Mouse (Mus musculus) MEL (cell line): ENCODE measurements at regions not wholly inside any gene's neighbourhood (a gene's known extent, or its start where the extent isn't known, plus 50 kb on each side); places are given as distances from the start of the nearest gene placed in this dataset.

Source experiments
- DNase-seq: peaks from one replicate; pipeline ENCODE4 v3.0.0; 2011; ENCODE audit warnings: low read depth, low spot score
- H3K27ac ChIP-seq: 2 replicates; pipeline ENCODE4 v1.5.1; 2012; ENCODE audit warnings: low read depth, mild to moderate bottlenecking, control low read depth, low read length, moderate library complexity; ENCODE audit not compliant: control insufficient read depth
- H3K27me3 ChIP-seq, 2 experiments: fragments of 150-350 bp in 1 of 2; sonication (generic) in 1 of 2; 2 replicates each; pipeline ENCODE4 v1.6.1; 2012; ENCODE audit warnings: low read length in 2 of 2, mild to moderate bottlenecking in 2 of 2, improper control_type of control experiment in 1 of 2, moderate library complexity in 1 of 2; ENCODE audit not compliant: insufficient read depth in 2 of 2, control insufficient read depth in 1 of 2
- H3K36me3 ChIP-seq, 2 experiments: 2 replicates each; pipeline ENCODE4 v1.6.1; 2012 to 2014; ENCODE audit warnings: low read length in 2 of 2, improper control_type of control experiment in 1 of 2, inconsistent platforms in 1 of 2, mild to moderate bottlenecking in 1 of 2; ENCODE audit not compliant: insufficient read depth in 2 of 2, control insufficient read depth in 1 of 2
- H3K4me1 ChIP-seq, 2 experiments: fragments of 150-350 bp in 1 of 2; sonication (generic) in 1 of 2; 2 replicates each; pipeline ENCODE4 v1.6.1; 2012; ENCODE audit warnings: low read length in 2 of 2, improper control_type of control experiment in 1 of 2, mild to moderate bottlenecking in 1 of 2; ENCODE audit not compliant: insufficient read depth in 2 of 2, control insufficient read depth in 1 of 2
- H3K4me3 ChIP-seq, 2 experiments: fragments of 150-350 bp in 1 of 2; sonication (generic) in 1 of 2; 2 replicates each; pipeline ENCODE4 v1.5.1; 2012; ENCODE audit warnings: low read depth in 2 of 2, low read length in 2 of 2, mild to moderate bottlenecking in 2 of 2, moderate library complexity in 2 of 2, control low read depth in 1 of 2, improper control_type of control experiment in 1 of 2; ENCODE audit not compliant: control insufficient read depth in 1 of 2, insufficient read depth in 1 of 2
- H3K79me2 ChIP-seq: 2 replicates; pipeline ENCODE4 v1.6.1; 2012; ENCODE audit warnings: mild to moderate bottlenecking, low read length, moderate library complexity; ENCODE audit not compliant: control insufficient read depth, poor library complexity, insufficient read depth
- H3K9ac ChIP-seq: 2 replicates; pipeline ENCODE4 v1.6.1; 2012; ENCODE audit warnings: low read depth, mild to moderate bottlenecking, control low read depth, low read length, moderate library complexity; ENCODE audit not compliant: control insufficient read depth, poor library complexity, severe bottlenecking
- H3K9me3 ChIP-seq: fragments of 150-350 bp; sonication (generic); replicated peaks from 2 replicates; pipeline ENCODE4 v1.6.1; 2012; ENCODE audit warnings: mild to moderate bottlenecking, low read length, improper control_type of control experiment, moderate library complexity; ENCODE audit not compliant: insufficient read depth
- BHLHE40 ChIP-seq: IDR thresholded peaks from 2 replicates; pipeline ENCODE4 v1.6.1; 2012; ENCODE audit warnings: low read depth, mild to moderate bottlenecking, inconsistent platforms, low read length, improper control_type of control experiment, borderline replicate concordance
- E2F4 ChIP-seq: IDR thresholded peaks from 2 replicates; pipeline ENCODE4 v1.6.1; 2011; ENCODE audit warnings: low read depth, low read length, improper control_type of control experiment, borderline replicate concordance
- GABPA ChIP-seq: IDR thresholded peaks from 2 replicates; pipeline ENCODE4 v1.6.1; 2012; ENCODE audit warnings: low read depth, mild to moderate bottlenecking, inconsistent platforms, low read length, improper control_type of control experiment, moderate library complexity
- JUND ChIP-seq: IDR thresholded peaks from 2 replicates; pipeline ENCODE4 v1.6.1; 2011; ENCODE audit warnings: low read depth, mild to moderate bottlenecking, improper control_type of control experiment, low read length
- KAT2A ChIP-seq: conservative IDR thresholded peaks from 2 replicates; pipeline ENCODE4 v1.6.1; 2012; ENCODE audit warnings: low read depth, low read length, improper control_type of control experiment, inconsistent platforms
- MAZ ChIP-seq: IDR thresholded peaks from 2 replicates; pipeline ENCODE4 v1.6.1; 2012; ENCODE audit warnings: low read depth, mild to moderate bottlenecking, inconsistent platforms, low read length, improper control_type of control experiment
- MEF2A ChIP-seq: IDR thresholded peaks from 2 replicates; pipeline ENCODE4 v1.6.1; 2014; ENCODE audit warnings: low read depth, mild to moderate bottlenecking, inconsistent platforms, low read length, improper control_type of control experiment; ENCODE audit not compliant: poor library complexity, insufficient replicate concordance, severe bottlenecking; ENCODE audit errors: extremely low read depth
- MXI1 ChIP-seq: IDR thresholded peaks from 2 replicates; pipeline ENCODE4 v1.6.1; 2011; ENCODE audit warnings: mild to moderate bottlenecking, low read depth, low read length, improper control_type of control experiment
- MYC ChIP-seq: IDR thresholded peaks from 2 replicates; pipeline ENCODE4 v1.6.1; 2011; ENCODE audit warnings: low read depth, mild to moderate bottlenecking, low read length, improper control_type of control experiment, moderate library complexity
- NELFE ChIP-seq: IDR thresholded peaks from 2 replicates; pipeline ENCODE4 v1.6.1; 2011; ENCODE audit warnings: low read depth, low read length, improper control_type of control experiment
- POLR2AphosphoS2 ChIP-seq: IDR thresholded peaks from 2 replicates; pipeline ENCODE4 v1.6.1; 2011; ENCODE audit warnings: low read length, improper control_type of control experiment
- RAD21 ChIP-seq: IDR thresholded peaks from 2 replicates; pipeline ENCODE4 v1.6.1; 2011; ENCODE audit warnings: mild to moderate bottlenecking, low read depth, low read length, improper control_type of control experiment
- RCOR1 ChIP-seq: IDR thresholded peaks from 2 replicates; pipeline ENCODE4 v1.6.1; 2012; ENCODE audit warnings: low read depth, mild to moderate bottlenecking, inconsistent platforms, low read length, improper control_type of control experiment
- SMC3 ChIP-seq: IDR thresholded peaks from 2 replicates; pipeline ENCODE4 v1.6.1; 2011; ENCODE audit warnings: low read depth, low read length, improper control_type of control experiment
- TAL1 ChIP-seq: IDR thresholded peaks from 2 replicates; pipeline ENCODE4 v1.6.1; 2012; ENCODE audit warnings: mild to moderate bottlenecking, inconsistent platforms, low read length, moderate library complexity, mixed read lengths
- TCF12 ChIP-seq: IDR thresholded peaks from 2 replicates; pipeline ENCODE4 v1.6.1; 2014; ENCODE audit warnings: low read depth, mild to moderate bottlenecking, inconsistent platforms, low read length, improper control_type of control experiment, moderate library complexity
- UBTF ChIP-seq: IDR thresholded peaks from 2 replicates; pipeline ENCODE4 v1.6.1; 2012; ENCODE audit warnings: low read depth, mild to moderate bottlenecking, inconsistent platforms, low read length, improper control_type of control experiment, moderate library complexity, borderline replicate concordance; ENCODE audit not compliant: insufficient read depth
- USF1 ChIP-seq: IDR thresholded peaks from 2 replicates; pipeline ENCODE4 v1.6.1; 2014; ENCODE audit warnings: low read depth, mild to moderate bottlenecking, inconsistent platforms, low read length, improper control_type of control experiment, moderate library complexity
- ZKSCAN1 ChIP-seq: IDR thresholded peaks from 2 replicates; pipeline ENCODE4 v1.6.1; 2012; ENCODE audit warnings: low read depth, mild to moderate bottlenecking, inconsistent platforms, low read length, improper control_type of control experiment, moderate library complexity

DNA sequence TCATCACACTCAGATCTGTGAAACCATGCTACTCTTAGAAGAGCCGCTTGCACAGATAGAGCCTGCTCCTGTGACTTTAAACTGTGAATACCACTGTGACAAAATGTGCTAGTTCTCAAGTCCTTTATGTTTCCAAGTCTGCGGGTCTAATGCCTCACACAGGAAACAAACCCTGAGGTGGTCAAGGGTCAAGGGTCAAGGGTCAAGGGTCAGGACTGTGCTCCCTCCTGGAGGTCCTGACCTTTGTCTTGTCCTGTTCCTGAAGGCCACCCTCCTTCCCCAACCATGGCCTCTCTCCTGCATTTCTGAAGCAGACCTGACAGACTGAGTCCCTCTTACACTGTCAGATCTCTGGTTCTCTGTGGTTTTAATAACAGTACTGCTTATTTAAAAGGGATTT is 79.4 kb upstream of the Ccdc122 start:
- no peaks in the 10 kb centered on the region for H3K9me3 ChIP-seq
- DNase-seq: no peak
- TF ChIP-seq MAZ: no peak
- no peak for TF ChIP-seq BHLHE40
- TF ChIP-seq MXI1: no peak
- no peak for TF ChIP-seq ZKSCAN1
- no peak for TF ChIP-seq RCOR1

DNA sequence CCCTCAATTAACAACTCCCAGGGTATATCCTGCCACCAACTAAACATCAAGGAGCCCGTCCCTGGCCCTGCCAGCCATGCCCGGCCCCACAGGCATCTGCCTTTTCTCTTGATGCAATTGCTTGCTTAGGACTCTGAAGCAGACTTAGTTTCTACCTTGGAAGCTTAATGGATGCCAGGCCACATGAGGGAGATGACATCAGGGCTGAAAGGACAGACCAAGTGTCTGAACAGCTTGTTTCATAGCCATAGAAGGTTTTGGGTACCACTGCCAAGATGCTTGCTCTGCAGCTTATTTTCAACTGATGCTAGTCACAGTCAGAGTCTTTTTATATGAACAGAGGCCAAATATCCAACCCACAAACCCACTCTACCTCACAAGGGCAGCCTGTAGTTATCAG is 83.4 kb upstream of the Ccdc122 start:
- no peaks in the 10 kb centered on the region for H3K9me3 ChIP-seq
- no peak for TF ChIP-seq KAT2A
- no peak for TF ChIP-seq SMC3
- no peaks in the 10 kb centered on the region for H3K79me2 ChIP-seq
- H3K27me3 ChIP-seq: no peaks in the 10 kb centered on the region
- H3K27ac ChIP-seq: no peak overlapping the region
- no peaks in the 10 kb centered on the region for H3K4me1 ChIP-seq
- no peak overlapping the region for H3K9ac ChIP-seq
- H3K4me3 ChIP-seq: no peak overlapping the region
- no peak for DNase-seq
- H3K36me3 ChIP-seq: no peaks in the 10 kb centered on the region

More for the DNA sequence above, 79.4 kb upstream of the Ccdc122 start:
- H3K36me3 ChIP-seq: no peaks in the 10 kb centered on the region
- H3K9ac ChIP-seq: no peak overlapping the region
- no peak overlapping the region for H3K27ac ChIP-seq
- no peaks in the 10 kb centered on the region for H3K4me1 ChIP-seq
- no peak overlapping the region for H3K4me3 ChIP-seq
- no peaks in the 10 kb centered on the region for H3K79me2 ChIP-seq
- H3K27me3 ChIP-seq: no peaks in the 10 kb centered on the region

DNA sequence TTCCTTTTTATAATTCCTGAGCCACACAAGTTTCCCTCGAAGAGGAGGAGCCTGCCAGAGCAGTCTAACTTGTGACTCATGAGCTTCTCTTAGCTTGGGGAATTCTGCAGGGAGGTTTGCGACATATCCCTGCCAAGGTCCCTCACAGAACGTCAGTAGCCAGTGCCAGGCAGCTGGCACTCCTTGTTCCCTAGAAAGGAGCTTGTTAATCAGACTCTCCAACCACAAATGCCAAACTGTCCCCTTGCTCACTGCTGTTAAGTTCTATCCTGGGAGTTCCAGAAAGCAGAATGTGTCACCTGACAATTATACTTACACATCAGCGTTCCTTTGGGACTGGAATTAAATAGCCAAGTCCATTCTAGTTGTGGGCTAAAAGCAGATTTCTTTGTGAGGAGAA is 85.1 kb upstream of the Ccdc122 start:
- H3K9me3 ChIP-seq: no peaks in the 10 kb centered on the region
- no peaks in the 10 kb centered on the region for H3K79me2 ChIP-seq
- H3K9ac ChIP-seq: no peak overlapping the region
- H3K4me3 ChIP-seq: no peak overlapping the region
- TF ChIP-seq MEF2A (no peak), MAZ (no peak), RCOR1 (no peak), TAL1 (no peak), NELFE (no peak), JUND (no peak), UBTF (no peak), BHLHE40 (no peak), GABPA (no peak), POLR2AphosphoS2 (no peak), MYC (no peak), RAD21 (no peak), TCF12 (no peak), E2F4 (no peak), USF1 (no peak), SMC3 (no peak)
- DNase-seq: no peak
- no peaks in the 10 kb centered on the region for H3K27me3 ChIP-seq
- no peaks in the 10 kb centered on the region for H3K4me1 ChIP-seq
- H3K36me3 ChIP-seq: no peaks in the 10 kb centered on the region
- H3K27ac ChIP-seq: no peak overlapping the region
